Mouse (Mus musculus) stomach, embryonic 14.5 days (tissue): ENCODE measurements around the gene Otof. TPM values are rescaled to one million over a fixed set of nuclear protein-coding genes. Genes with fewer than 3 reads are reported as not detected.
A peak's percentile ranks its signal among the peaks of the same experiment; 100 is the strongest.

Source experiments
- ATAC-seq: fragments of 200-750 bp; cut with Nextera tagmentation; 2 replicates; pipeline ENCODE4 v1.8.0; 2017; ENCODE audit warnings: low read depth, moderate TSS enrichment; ENCODE audit not compliant: insufficient number of reproducible peaks, insufficient read depth, low FRiP score
- H3K27ac ChIP-seq: fragments of 300-500 bp; sonication (generic); 2 replicates; pipeline ENCODE4 v1.5.1; 2014; ENCODE audit warnings: mild to moderate bottlenecking, low read length, moderate library complexity, mixed read lengths
- H3K27me3 ChIP-seq: fragments of 300-500 bp; sonication (generic); 2 replicates; pipeline ENCODE4 v1.6.1; 2014; ENCODE audit warnings: low read length, control low read depth, mixed read lengths; ENCODE audit not compliant: control insufficient read depth, insufficient read depth
- H3K36me3 ChIP-seq: fragments of 300-500 bp; sonication (generic); 2 replicates; pipeline ENCODE4 v1.6.1; 2014; ENCODE audit warnings: mild to moderate bottlenecking, control low read depth, low read length, moderate library complexity, mixed read lengths; ENCODE audit not compliant: control insufficient read depth, insufficient read depth
- H3K4me1 ChIP-seq: fragments of 300-500 bp; sonication (generic); 2 replicates; pipeline ENCODE4 v1.6.1; 2014; ENCODE audit warnings: low read length, control low read depth, mixed read lengths; ENCODE audit not compliant: control insufficient read depth, insufficient read depth
- H3K4me2 ChIP-seq: fragments of 300-500 bp; sonication (generic); replicated peaks from 2 replicates; pipeline ENCODE4 v1.6.1; 2014; ENCODE audit warnings: low read depth, low read length, control low read depth
- H3K4me3 ChIP-seq: fragments of 300-500 bp; sonication (generic); 2 replicates; pipeline ENCODE4 v1.5.1; 2014; ENCODE audit warnings: low read depth, low read length, control low read depth
- H3K9ac ChIP-seq: fragments of 300-500 bp; sonication (generic); replicated peaks from 2 replicates; pipeline ENCODE4 v1.6.1; 2014; ENCODE audit warnings: low read depth, mild to moderate bottlenecking, control low read depth, low read length, moderate library complexity, mixed read lengths
- H3K9me3 ChIP-seq: fragments of 300-500 bp; sonication (generic); 2 replicates; pipeline ENCODE4 v1.6.1; 2016; ENCODE audit warnings: low read depth, low read length, control low read depth; ENCODE audit not compliant: control insufficient read depth
- WGBS: fragments of 180-500 bp; shearing (Covaris S2); extraction: QIAGEN DNeasy Blood & Tissue Kit; methylation state at CpG from one replicate; pipeline ENCODE4 v1.1.7; 2014; 5-methylcytosine and 5-hydroxymethylcytosine counted together
- polyA plus RNA-seq: library from polyadenylated mRNA; unstranded; fragments of >200 nt; fragmentation: Nextera tagmentation; extraction: Ambion mirVana; gene quantifications from 2 replicates; pipeline ENCODE4 v1.2.1, GENCODE M21; 2014

The Otof gene
- polyA plus RNA-seq = 0.34 and 0.48 TPM in 2 replicates

DNA sequence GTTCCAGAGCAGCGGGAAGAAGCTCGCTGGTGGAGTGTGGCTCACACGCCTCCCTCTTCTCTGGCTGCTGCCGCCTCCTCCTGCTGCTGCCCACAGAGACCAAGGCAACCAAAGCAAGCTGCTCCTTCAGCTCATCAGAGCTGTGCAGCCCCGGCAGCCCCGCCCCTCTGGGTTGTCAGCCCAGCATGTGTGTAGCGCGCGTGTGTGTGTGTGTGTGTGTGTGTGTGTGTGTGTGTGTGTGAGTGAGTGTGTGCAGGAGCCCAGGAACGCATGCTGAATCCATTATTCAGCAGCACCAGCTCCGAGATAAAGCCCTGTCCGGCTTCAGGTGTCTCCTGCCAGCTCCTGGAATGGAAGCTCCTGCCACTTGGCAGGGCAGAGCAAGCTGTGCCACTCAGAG is at the start of gene Otof:
Otof (minus strand) TSS at position 112 of the 400 bp plus-strand sequence.
- WGBS = 15% methylated on average over 12 of the region's 12 CpGs
- H3K27ac ChIP-seq = no peak within 1 kb of the TSS
- no peak within 1 kb of the TSS for H3K4me2 ChIP-seq
- no peaks in the 10 kb centered on the region for H3K36me3 ChIP-seq
- no peaks in the 10 kb centered on the region for H3K9me3 ChIP-seq
- H3K4me3 ChIP-seq = no peak within 1 kb of the TSS
- no peak within 1 kb of the TSS for H3K9ac ChIP-seq
- ATAC-seq = peak; percentile 25; the same call in 1 of the 2 replicates
- 0 out of 2 replicates have a peak, but pooled peaks cover 5% of the 10 kb centered on the region for H3K27me3 ChIP-seq
- H3K4me1 ChIP-seq = no peaks in the 10 kb centered on the region

DNA sequence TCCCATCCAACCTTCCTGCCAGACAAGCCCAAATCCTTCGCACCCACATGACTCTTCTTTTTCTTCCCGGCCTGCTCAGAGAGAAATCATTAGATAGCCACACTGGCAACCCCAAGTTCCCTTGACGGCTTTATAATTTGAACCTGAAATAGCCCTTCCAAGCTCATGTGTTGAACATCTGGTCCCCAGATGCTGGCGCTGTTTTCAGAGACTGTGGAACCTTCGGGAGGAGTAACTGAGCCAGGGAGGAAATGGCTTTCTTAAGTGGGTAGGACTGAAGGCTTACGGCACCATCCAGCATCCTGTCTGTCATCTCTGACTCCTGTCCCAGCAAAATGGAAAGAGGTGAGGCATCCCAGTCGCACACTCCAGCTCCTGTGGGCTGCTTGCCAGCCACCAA is 35.6 kb upstream of the Otof start:
- Histone ChIP-seq H3K4me1 (no peaks in the 10 kb centered on the region), H3K27me3 (no peaks in the 10 kb centered on the region), H3K27ac (no peak overlapping the region), H3K9me3 (no peaks in the 10 kb centered on the region), H3K4me3 (no peak overlapping the region), H3K9ac (no peak overlapping the region), H3K36me3 (no peaks in the 10 kb centered on the region), H3K4me2 (no peak overlapping the region)
- ATAC-seq = no peak
- WGBS = 65% methylated on average over 7 of the region's 7 CpGs

DNA sequence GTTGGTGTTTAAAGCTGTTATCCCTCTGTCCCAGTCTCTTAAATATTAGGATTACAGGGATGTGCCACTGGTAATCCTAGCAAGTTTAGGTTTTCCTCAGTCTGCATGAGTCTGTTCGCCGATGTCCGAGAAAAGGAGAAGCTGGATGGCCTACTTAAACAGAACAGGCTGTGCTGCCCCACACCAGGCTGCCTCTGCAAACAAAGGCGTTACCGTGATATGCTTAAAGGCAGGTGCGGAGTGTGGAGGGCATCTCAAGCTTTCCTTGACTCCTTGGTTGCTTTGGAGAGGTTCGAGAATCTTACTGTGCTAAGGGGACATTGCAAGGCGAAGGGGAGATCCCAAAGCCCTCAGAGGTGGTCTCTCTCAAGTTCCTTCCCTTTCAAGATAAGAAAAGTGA is 35.1 kb upstream of the Otof start:
- Histone ChIP-seq H3K4me1 (no peaks in the 10 kb centered on the region), H3K9me3 (no peaks in the 10 kb centered on the region), H3K4me3 (no peak overlapping the region), H3K27me3 (no peaks in the 10 kb centered on the region), H3K36me3 (no peaks in the 10 kb centered on the region), H3K4me2 (no peak overlapping the region), H3K9ac (no peak overlapping the region), H3K27ac (no peak overlapping the region)
- WGBS = 65% methylated on average over 8 of the region's 8 CpGs
- ATAC-seq = no peak

DNA sequence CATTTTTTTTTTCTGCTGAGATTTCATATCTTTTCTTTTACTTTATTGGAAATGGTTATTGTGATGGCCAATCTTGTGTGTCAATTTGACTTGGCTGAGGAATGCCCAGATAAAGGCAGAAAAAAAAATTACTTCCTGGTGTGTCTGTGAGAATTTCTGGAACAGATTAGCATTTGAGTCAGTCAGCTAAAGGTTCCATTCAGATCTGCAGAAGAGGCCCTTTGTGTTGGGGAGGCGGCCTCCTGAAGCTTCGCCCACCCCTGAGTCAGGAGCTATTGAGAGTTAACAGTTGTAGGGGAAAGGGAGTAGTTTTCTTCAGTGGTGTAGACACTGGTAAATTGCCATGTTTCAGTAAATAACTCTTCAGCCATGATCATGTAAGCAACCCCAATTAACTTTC is 33.6 kb upstream of the Otof start:
- no peak; the same call in 1 of the 2 replicates for ATAC-seq
- WGBS = 80% methylated on average over 2 of the region's 2 CpGs

DNA sequence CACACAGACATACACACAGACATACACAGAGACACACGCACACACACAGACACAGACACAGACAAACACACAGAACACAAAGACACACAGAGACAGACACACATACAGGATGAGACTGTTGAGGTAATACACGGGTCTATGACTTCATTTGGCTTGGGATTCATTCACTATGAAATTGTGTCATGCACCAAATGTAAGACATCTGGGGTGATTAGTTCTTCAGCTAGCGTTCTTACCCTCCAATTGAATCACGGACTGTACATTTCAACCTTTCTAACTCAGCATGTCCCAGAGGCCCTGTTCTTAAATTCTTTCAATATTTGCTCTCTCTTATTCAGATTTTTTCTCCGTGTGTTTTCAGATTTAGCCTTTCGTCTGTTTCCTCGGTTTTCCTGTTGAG is 32.9 kb upstream of the Otof start:
- H3K27me3 ChIP-seq = no peaks in the 10 kb centered on the region
- H3K36me3 ChIP-seq = no peaks in the 10 kb centered on the region
- no peak overlapping the region for H3K27ac ChIP-seq
- no peak for ATAC-seq
- no peak overlapping the region for H3K9ac ChIP-seq
- H3K4me1 ChIP-seq = no peaks in the 10 kb centered on the region
- no peaks in the 10 kb centered on the region for H3K9me3 ChIP-seq
- no peak overlapping the region for H3K4me2 ChIP-seq
- 58% methylated on average over 7 of the region's 7 CpGs for WGBS
- no peak overlapping the region for H3K4me3 ChIP-seq

More for the DNA sequence above, 33.6 kb upstream of the Otof start:
- H3K4me3 ChIP-seq = no peak overlapping the region
- H3K27me3 ChIP-seq = no peaks in the 10 kb centered on the region
- no peaks in the 10 kb centered on the region for H3K4me1 ChIP-seq
- H3K36me3 ChIP-seq = no peaks in the 10 kb centered on the region
- H3K27ac ChIP-seq = no peak overlapping the region
- no peak overlapping the region for H3K4me2 ChIP-seq
- no peak overlapping the region for H3K9ac ChIP-seq
- no peaks in the 10 kb centered on the region for H3K9me3 ChIP-seq

DNA sequence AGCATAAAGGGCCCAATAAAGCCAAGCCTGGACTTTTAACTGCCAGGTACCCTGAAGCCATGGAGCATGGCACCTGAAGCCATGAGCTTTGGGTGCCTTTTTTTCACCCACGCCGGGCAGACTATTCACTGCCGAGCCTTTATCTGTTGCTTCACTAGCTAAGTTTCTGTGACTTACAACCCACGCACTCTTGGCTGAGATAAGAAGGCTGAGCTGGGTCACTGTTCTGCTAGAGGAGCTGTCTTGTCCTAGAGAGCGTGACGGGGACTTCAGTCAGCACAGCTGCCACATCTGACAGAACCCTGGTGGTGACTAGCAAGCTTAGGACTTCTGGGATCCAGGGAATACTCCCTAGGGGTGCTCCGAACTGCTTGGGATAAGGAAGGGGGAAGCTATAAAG is 32.0 kb upstream of the Otof start:
- ATAC-seq = no peak
- Histone ChIP-seq H3K36me3 (no peaks in the 10 kb centered on the region), H3K9me3 (no peaks in the 10 kb centered on the region), H3K4me1 (no peaks in the 10 kb centered on the region), H3K27me3 (no peaks in the 10 kb centered on the region), H3K27ac (no peak overlapping the region), H3K4me3 (no peak overlapping the region), H3K4me2 (no peak overlapping the region), H3K9ac (no peak overlapping the region)
- WGBS = 70% methylated on average over 7 of the region's 7 CpGs

DNA sequence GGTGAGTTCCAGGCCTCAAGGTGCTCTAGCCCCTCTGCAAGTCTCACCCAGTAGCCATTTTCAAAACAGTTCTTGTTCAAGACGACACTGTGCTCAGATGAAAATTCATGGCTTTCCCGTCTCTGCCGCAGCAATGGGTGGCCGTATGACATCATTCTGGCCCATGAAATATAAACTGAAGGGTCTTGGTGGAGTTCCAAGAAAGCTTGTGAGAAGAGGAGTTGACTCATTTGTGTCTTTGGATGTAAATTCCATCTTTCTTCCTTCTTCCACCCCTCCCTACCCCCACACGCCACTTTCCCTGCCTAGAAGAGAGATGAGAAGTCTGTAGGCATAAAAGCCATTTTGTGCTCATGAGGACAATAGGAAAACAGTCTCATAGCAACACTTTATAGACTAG is 29.1 kb upstream of the Otof start:
- no peak for ATAC-seq
- Histone ChIP-seq H3K4me1 (no peaks in the 10 kb centered on the region), H3K4me2 (no peak overlapping the region), H3K36me3 (no peaks in the 10 kb centered on the region), H3K9me3 (no peaks in the 10 kb centered on the region), H3K27me3 (no peaks in the 10 kb centered on the region), H3K4me3 (no peak overlapping the region), H3K9ac (no peak overlapping the region), H3K27ac (peak overlapping the region; percentile 4; the same call in 1 of the 2 replicates)
- WGBS = 53% methylated on average over 5 of the region's 5 CpGs

DNA sequence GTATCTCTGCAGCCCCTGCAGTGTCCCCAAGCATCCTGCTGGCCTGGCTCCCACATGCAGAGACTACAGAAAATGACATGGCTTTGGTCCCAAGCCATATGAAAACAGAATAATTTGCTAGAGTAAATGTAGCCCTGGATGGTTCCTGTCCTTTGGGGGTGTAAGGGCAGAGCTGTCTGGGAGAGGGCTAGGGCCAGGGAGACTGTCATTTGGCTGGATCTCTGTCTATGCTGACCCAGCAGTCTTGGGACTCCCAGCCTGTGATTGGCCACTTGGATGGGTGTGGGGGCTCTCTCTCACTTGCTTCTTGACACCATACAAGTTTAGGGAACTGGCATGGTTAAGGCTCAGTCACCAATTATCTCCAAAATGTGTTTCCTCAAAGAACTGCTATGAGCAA is 28.5 kb upstream of the Otof start:
- H3K27me3 ChIP-seq = no peaks in the 10 kb centered on the region
- no peaks in the 10 kb centered on the region for H3K36me3 ChIP-seq
- ATAC-seq = no peak
- no peaks in the 10 kb centered on the region for H3K9me3 ChIP-seq
- no peak overlapping the region for H3K4me3 ChIP-seq
- no peaks in the 10 kb centered on the region for H3K4me1 ChIP-seq
- no peak overlapping the region for H3K9ac ChIP-seq
- peak overlapping the region; percentile 4; the same call in 1 of the 2 replicates for H3K27ac ChIP-seq
- H3K4me2 ChIP-seq = no peak overlapping the region

DNA sequence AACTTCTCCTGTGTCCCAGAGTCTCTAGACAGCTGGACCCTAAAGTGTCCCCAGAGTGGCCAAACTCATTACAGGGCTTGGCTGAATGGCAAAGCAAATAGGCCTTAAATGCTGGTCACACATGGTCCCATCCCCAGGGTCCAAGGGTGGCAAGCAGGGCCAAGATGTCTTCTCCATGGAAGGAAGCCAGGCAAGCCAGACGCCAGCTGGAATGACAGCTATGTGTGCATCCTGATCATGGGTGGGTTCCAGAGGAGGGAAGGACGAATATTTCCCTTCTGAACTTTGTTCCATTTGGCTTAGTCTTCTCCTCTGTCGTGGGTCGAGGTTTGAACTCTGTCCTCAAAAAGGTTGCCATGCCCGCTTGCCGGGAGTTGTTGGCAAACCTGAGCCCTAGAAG is 23.4 kb upstream of the Otof start:
- H3K36me3 ChIP-seq = no peaks in the 10 kb centered on the region
- no peaks in the 10 kb centered on the region for H3K27me3 ChIP-seq
- no peaks in the 10 kb centered on the region for H3K4me1 ChIP-seq
- H3K27ac ChIP-seq = no peak overlapping the region
- H3K4me3 ChIP-seq = no peak overlapping the region
- no peak overlapping the region for H3K4me2 ChIP-seq
- H3K9ac ChIP-seq = no peak overlapping the region
- no peak for ATAC-seq
- 76% methylated on average over 6 of the region's 6 CpGs for WGBS
- H3K9me3 ChIP-seq = no peaks in the 10 kb centered on the region
